Mouse (Mus musculus) G1E (cell line): ENCODE results near the gene Col15a1.

Experiments
- CTCF ChIP-seq: IDR thresholded peaks from 2 replicates; pipeline ENCODE4 v1.5.1; 2012; ENCODE audit warnings: low read depth, low read length, inconsistent platforms, mixed read lengths
- GATA1 ChIP-seq: IDR thresholded peaks from 2 replicates; pipeline ENCODE4 v1.6.1; 2012; ENCODE audit warnings: borderline replicate concordance, low read length, inconsistent platforms, mixed read lengths

GRCm38 (mm10) chr4:47249193-47249592, 41.2 kb downstream of the Col15a1 start:
- no peak for TF ChIP-seq CTCF
- no peak for TF ChIP-seq GATA1
